Mouse (Mus musculus) neural tube, embryonic 12.5 days (tissue): Measurements from ENCODE around the gene Vsx2. TPM values are rescaled to one million over a fixed set of nuclear protein-coding genes. Genes with fewer than 3 reads are reported as not detected.

Source experiments
- ATAC-seq: fragments of 200-750 bp; cut with Nextera tagmentation; 2 replicates; pipeline ENCODE4 v1.8.0; 2017; ENCODE audit warnings: low read depth, mild to moderate bottlenecking, moderate TSS enrichment, moderate library complexity; ENCODE audit not compliant: low FRiP score
- H3K27ac ChIP-seq: fragments of 300-500 bp; sonication (generic); 2 replicates; pipeline ENCODE4 v1.5.1; 2016
- H3K27me3 ChIP-seq: fragments of 300-500 bp; sonication (generic); replicated peaks from 2 replicates; pipeline ENCODE4 v1.6.1; 2016; ENCODE audit warnings: mild to moderate bottlenecking
- H3K36me3 ChIP-seq: fragments of 300-500 bp; sonication (generic); 2 replicates; pipeline ENCODE4 v1.6.1; 2016; ENCODE audit warnings: mild to moderate bottlenecking
- H3K4me1 ChIP-seq: fragments of 300-500 bp; sonication (generic); 2 replicates; pipeline ENCODE4 v1.6.1; 2016
- H3K4me2 ChIP-seq: fragments of 300-500 bp; sonication (generic); replicated peaks from 2 replicates; pipeline ENCODE4 v1.6.1; 2016; ENCODE audit warnings: mild to moderate bottlenecking
- H3K4me3 ChIP-seq: fragments of 300-500 bp; sonication (generic); 2 replicates; pipeline ENCODE4 v1.5.1; 2016
- H3K9ac ChIP-seq: fragments of 300-500 bp; sonication (generic); 2 replicates; pipeline ENCODE4 v1.6.1; 2016; ENCODE audit warnings: mild to moderate bottlenecking
- H3K9me3 ChIP-seq: fragments of 300-500 bp; sonication (generic); 2 replicates; pipeline ENCODE4 v1.6.1; 2016; ENCODE audit warnings: mild to moderate bottlenecking
- whole genome bisulfite sequencing: fragments of 180-500 bp; shearing (Covaris S2); methylation state at CpG from one replicate; pipeline ENCODE4 v1.1.7; 2016; 5-methylcytosine and 5-hydroxymethylcytosine counted together
- polyA plus RNA-seq: library from polyadenylated mRNA; unstranded; fragments of >200 nt; fragmentation: Nextera tagmentation; extraction: Ambion mirVana; gene quantifications from 2 replicates; pipeline ENCODE4 v1.2.1, GENCODE M21; 2016

Vsx2 gene
- polyA plus RNA-seq, 1 experiment from 2014 or later: 6.6 TPM

DNA sequence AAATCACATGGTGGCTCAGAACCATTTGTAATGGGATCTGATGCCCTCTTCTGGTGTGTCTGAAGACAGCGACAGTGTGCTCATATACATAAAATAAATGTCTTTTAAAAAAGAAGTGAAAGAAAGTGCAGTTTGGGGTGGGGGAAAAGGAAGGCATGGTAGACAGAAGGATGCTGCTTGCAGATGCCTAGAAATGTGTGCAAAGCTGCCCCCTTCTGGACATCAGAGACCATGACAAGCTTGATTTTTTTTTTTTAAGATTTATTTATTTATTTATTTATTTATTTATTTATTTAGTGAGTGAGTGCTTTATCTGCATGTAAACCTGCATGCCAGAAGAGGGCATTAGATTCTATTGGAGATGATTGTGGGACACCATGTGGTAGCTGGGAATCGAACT lies 11.7 kb downstream of the Vsx2 start:
- no peak overlapping the region for H3K27ac ChIP-seq
- H3K4me2 ChIP-seq: no peak overlapping the region
- no peak for ATAC-seq
- H3K4me3 ChIP-seq: no peak overlapping the region
- H3K9me3 ChIP-seq: no peaks in the 10 kb centered on the region
- no peaks in the 10 kb centered on the region for H3K36me3 ChIP-seq
- 95% methylated on average over 2 of the region's 2 CpGs for WGBS
- peaks cover 13% of the 10 kb centered on the region; the same call in 1 of the 2 replicates for H3K27me3 ChIP-seq
- no peak overlapping the region for H3K9ac ChIP-seq
- no peaks in the 10 kb centered on the region for H3K4me1 ChIP-seq

DNA sequence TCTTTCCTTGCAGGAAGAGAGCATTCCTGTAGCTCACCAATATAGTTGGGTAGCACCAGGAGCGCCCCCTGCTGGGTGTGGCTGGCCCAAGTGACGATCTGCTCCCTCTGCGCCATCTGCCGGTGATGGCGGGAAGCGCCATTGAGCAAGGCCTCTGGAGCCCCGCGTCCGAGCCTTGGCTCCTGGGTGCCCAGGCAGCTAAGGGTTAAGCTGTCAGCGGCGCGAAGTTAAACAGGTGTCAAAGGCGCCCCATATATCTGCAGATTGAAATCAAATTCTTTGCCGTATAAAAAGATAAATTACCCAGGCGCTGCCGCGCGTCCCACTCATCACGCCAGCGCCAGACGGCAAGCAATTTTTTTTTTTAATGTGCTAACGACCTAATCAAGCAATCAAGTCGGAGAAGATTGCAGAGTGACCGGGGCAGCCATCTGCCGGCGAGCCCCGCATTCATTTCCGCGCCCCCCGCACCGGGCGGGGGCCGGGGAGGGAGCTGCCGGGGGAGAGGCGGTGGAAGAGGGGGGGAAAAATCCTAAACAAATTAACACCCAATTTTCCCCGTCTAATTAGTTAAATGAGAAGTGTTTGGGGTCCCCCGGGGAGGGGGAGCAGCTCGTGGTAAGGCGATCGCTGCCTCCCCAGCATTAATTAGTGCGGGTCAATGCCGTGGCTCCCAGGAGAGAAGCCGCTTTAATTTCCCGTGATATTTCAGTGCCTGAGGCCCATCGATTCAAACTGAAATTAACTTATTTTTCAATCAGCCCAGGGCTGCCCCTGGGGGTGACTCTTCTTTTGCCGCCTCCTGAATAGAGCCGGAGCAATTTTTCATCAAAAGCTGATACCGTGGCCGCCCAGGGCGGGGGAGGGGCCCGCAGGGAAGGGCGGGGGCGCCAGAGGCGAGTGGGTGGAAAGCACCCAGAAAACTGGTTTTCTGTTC lies 20.5 kb downstream of the Vsx2 start:
- under 1% methylated on average over 54 of the region's 54 CpGs for WGBS
- Histone ChIP-seq H3K36me3 (no peaks in the 10 kb centered on the region), H3K9me3 (no peaks in the 10 kb centered on the region), H3K4me3 (peak overlapping the region; percentile 34), H3K27ac (no peak overlapping the region), H3K27me3 (peaks cover 7% of the 10 kb centered on the region; the same call in 1 of the 2 replicates), H3K9ac (peak overlapping the region; percentile 49), H3K4me1 (no peaks in the 10 kb centered on the region; the same call in none of the 2 replicates), H3K4me2 (peak overlapping the region; percentile 80)
- ATAC-seq: peak; percentile 67

- no peak overlapping the region for H3K4me3 ChIP-seq
- H3K4me2 ChIP-seq: no peak overlapping the region
- H3K27me3 ChIP-seq: 0 out of 2 replicates have a peak, but pooled peaks cover 8% of the 10 kb centered on the region
- no peak overlapping the region for H3K27ac ChIP-seq
- H3K36me3 ChIP-seq: peaks cover 7% of the 10 kb centered on the region
- H3K9ac ChIP-seq: no peak overlapping the region
- no peaks in the 10 kb centered on the region for H3K9me3 ChIP-seq
- 0 out of 2 replicates have a peak, but pooled peaks have one; percentile 41 for ATAC-seq
- no peaks in the 10 kb centered on the region for H3K4me1 ChIP-seq
- WGBS: 24% methylated on average over 8 of the region's 8 CpGs
Observed at GRCm38 (mm10) chr12:84598324-84598723, 28.8 kb downstream of the Vsx2 start.

- WGBS: 97% methylated on average over 6 of the region's 7 CpGs
Observed at GRCm38 (mm10) chr12:84604001-84604400, 34.4 kb downstream of the Vsx2 start.

DNA sequence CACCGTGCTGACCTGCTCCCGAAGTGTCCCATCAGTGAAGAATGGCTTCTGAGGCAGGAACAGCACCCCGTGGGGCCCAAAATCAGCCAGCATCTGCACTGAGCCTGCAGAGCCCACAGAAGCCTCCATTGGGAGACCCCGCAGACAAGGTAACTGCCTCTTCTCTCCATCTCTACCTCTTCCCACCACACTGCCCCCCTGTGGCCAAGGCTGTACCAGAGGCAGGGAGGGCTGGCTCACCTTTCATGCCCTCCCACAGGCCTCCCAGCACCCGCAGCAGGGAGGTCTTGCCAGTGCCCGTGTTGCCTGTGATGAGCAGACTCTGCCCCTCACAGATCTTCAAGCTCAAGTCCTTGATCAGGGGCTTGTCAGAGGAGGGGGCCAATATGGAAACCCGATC lies 36.3 kb downstream of the Vsx2 start:
- Histone ChIP-seq H3K4me1 (no peaks in the 10 kb centered on the region), H3K27me3 (no peaks in the 10 kb centered on the region), H3K27ac (no peak overlapping the region), H3K4me2 (no peak overlapping the region), H3K9ac (no peak overlapping the region), H3K9me3 (no peaks in the 10 kb centered on the region), H3K36me3 (peaks cover 22% of the 10 kb centered on the region), H3K4me3 (no peak overlapping the region)
- WGBS: 84% methylated on average over 7 of the region's 7 CpGs
- ATAC-seq: no peak

More at GRCm38 (mm10) chr12:84604001-84604400, 34.4 kb downstream of the Vsx2 start:
- no peak overlapping the region for H3K9ac ChIP-seq
- H3K27ac ChIP-seq: no peak overlapping the region
- H3K27me3 ChIP-seq: 0 out of 2 replicates have a peak, but pooled peaks cover 4% of the 10 kb centered on the region
- no peak overlapping the region for H3K4me3 ChIP-seq
- H3K4me1 ChIP-seq: no peaks in the 10 kb centered on the region
- no peak for ATAC-seq
- H3K9me3 ChIP-seq: no peaks in the 10 kb centered on the region
- peaks cover 22% of the 10 kb centered on the region for H3K36me3 ChIP-seq
- no peak overlapping the region for H3K4me2 ChIP-seq

GRCm38 (mm10) chr12:84611718-84612117 lies 42.2 kb downstream of the Vsx2 start:
- Histone ChIP-seq H3K4me2 (no peak overlapping the region), H3K4me1 (no peaks in the 10 kb centered on the region), H3K9me3 (no peaks in the 10 kb centered on the region), H3K4me3 (no peak overlapping the region), H3K27me3 (no peaks in the 10 kb centered on the region), H3K27ac (no peak overlapping the region), H3K9ac (no peak overlapping the region), H3K36me3 (peaks cover 13% of the 10 kb centered on the region; the same call in 1 of the 2 replicates)
- no peak for ATAC-seq
- WGBS: 90% methylated on average over 10 of the region's 10 CpGs

GRCm38 (mm10) chr12:84612518-84612917 lies 43.0 kb downstream of the Vsx2 start:
- H3K27ac ChIP-seq: no peak overlapping the region
- no peak for ATAC-seq
- no peaks in the 10 kb centered on the region for H3K4me1 ChIP-seq
- no peaks in the 10 kb centered on the region for H3K27me3 ChIP-seq
- H3K9me3 ChIP-seq: no peaks in the 10 kb centered on the region
- H3K4me3 ChIP-seq: no peak overlapping the region
- H3K9ac ChIP-seq: no peak overlapping the region
- WGBS: 67% methylated on average over 8 of the region's 8 CpGs
- no peak overlapping the region for H3K4me2 ChIP-seq
- H3K36me3 ChIP-seq: peaks cover 8% of the 10 kb centered on the region; the same call in 1 of the 2 replicates

GRCm38 (mm10) chr12:84614001-84614400 lies 44.4 kb downstream of the Vsx2 start:
- no peaks in the 10 kb centered on the region for H3K27me3 ChIP-seq
- no peak overlapping the region for H3K4me3 ChIP-seq
- no peak overlapping the region for H3K9ac ChIP-seq
- H3K9me3 ChIP-seq: no peaks in the 10 kb centered on the region
- 0 out of 2 replicates have a peak, but pooled peaks cover 3% of the 10 kb centered on the region for H3K4me1 ChIP-seq
- WGBS: 90% methylated on average over 11 of the region's 11 CpGs
- peaks cover 3% of the 10 kb centered on the region; the same call in 1 of the 2 replicates for H3K36me3 ChIP-seq
- H3K27ac ChIP-seq: no peak overlapping the region
- no peak for ATAC-seq
- no peak overlapping the region for H3K4me2 ChIP-seq

GRCm38 (mm10) chr12:84614524-84614923 lies 45.0 kb downstream of the Vsx2 start:
- Histone ChIP-seq H3K4me2 (no peak overlapping the region), H3K27ac (no peak overlapping the region), H3K36me3 (peaks cover 3% of the 10 kb centered on the region; the same call in 1 of the 2 replicates), H3K4me3 (no peak overlapping the region), H3K4me1 (0 out of 2 replicates have a peak, but pooled peaks cover 3% of the 10 kb centered on the region), H3K9me3 (no peaks in the 10 kb centered on the region), H3K27me3 (no peaks in the 10 kb centered on the region), H3K9ac (no peak overlapping the region)
- 87% methylated on average over 7 of the region's 7 CpGs for WGBS
- no peak for ATAC-seq

GRCm38 (mm10) chr12:84616977-84617630 lies 47.5 kb downstream of the Vsx2 start, which contains the start of gene Abcd4:
TSS of gene Abcd4 (minus strand) at chr12:84617413.
- H3K4me3 ChIP-seq: peak within 1 kb of the TSS; percentile 72
- H3K9me3 ChIP-seq: no peaks in the 10 kb centered on the region
- under 1% methylated on average over 34 of the region's 34 CpGs for WGBS
- H3K4me1 ChIP-seq: 0 out of 2 replicates have a peak, but pooled peaks cover 3% of the 10 kb centered on the region
- peak within 1 kb of the TSS; percentile 63 for H3K4me2 ChIP-seq
- ATAC-seq: peak; percentile 95
- H3K9ac ChIP-seq: peak within 1 kb of the TSS; percentile 77
- H3K27ac ChIP-seq: no peak within 1 kb of the TSS
- H3K27me3 ChIP-seq: no peaks in the 10 kb centered on the region
- H3K36me3 ChIP-seq: peaks cover 3% of the 10 kb centered on the region; the same call in 1 of the 2 replicates

DNA sequence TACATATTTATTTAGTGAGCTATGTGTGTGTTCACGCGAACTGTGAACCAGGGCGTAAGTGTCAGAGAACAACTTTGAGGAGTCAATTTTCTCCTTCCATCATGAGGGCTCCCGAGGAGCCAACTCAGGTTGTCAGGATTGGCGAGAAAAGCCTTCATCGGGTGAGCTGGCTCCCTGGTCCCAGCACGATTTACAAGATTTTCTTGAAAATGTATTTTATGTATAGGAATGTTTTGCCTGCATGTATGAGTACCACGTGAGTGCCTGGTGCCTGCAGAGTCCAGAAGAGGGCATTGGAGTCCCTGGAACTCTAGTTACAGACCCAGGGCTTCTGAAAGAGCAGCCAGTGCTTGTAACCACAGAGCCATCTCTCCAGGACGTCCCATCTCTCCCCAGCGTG lies 48.1 kb downstream of the Vsx2 start:
- Histone ChIP-seq H3K4me2 (peak overlapping the region; percentile 63), H3K36me3 (peaks cover 1% of the 10 kb centered on the region; the same call in 1 of the 2 replicates), H3K27ac (no peak overlapping the region), H3K9ac (no peak overlapping the region), H3K4me3 (peak overlapping the region; percentile 72), H3K27me3 (no peaks in the 10 kb centered on the region), H3K9me3 (no peaks in the 10 kb centered on the region), H3K4me1 (0 out of 2 replicates have a peak, but pooled peaks cover 3% of the 10 kb centered on the region)
- WGBS: 8% methylated on average over 10 of the region's 10 CpGs
- ATAC-seq: peak; percentile 48; the same call in 1 of the 2 replicates

- no peak for ATAC-seq
- H3K4me2 ChIP-seq: no peak overlapping the region
- no peaks in the 10 kb centered on the region for H3K36me3 ChIP-seq
- no peak overlapping the region for H3K4me3 ChIP-seq
- no peak overlapping the region for H3K9ac ChIP-seq
- peaks cover 8% of the 10 kb centered on the region; the same call in 1 of the 2 replicates for H3K4me1 ChIP-seq
- no peak overlapping the region for H3K27ac ChIP-seq
- no peaks in the 10 kb centered on the region for H3K9me3 ChIP-seq
- peaks cover 4% of the 10 kb centered on the region; the same call in 1 of the 2 replicates for H3K27me3 ChIP-seq
Observed at GRCm38 (mm10) chr12:84620975-84621374, 51.4 kb downstream of the Vsx2 start.
